Mouse (Mus musculus) limb, embryonic 15.5 days (tissue): ENCODE results near the gene Pik3r5. TPM values are rescaled to one million over a fixed set of nuclear protein-coding genes. Genes with fewer than 3 reads are reported as not detected.

Experiments used
- ATAC-seq: fragments of 200-750 bp; cut with Nextera tagmentation; 2 replicates; pipeline ENCODE4 v1.8.0; 2017; ENCODE audit warnings: low read depth, moderate TSS enrichment; ENCODE audit not compliant: insufficient number of reproducible peaks, low FRiP score, low TSS enrichment
- H3K27ac ChIP-seq: fragments of 300-500 bp; sonication (generic); 2 replicates; pipeline ENCODE4 v1.5.1; 2015; ENCODE audit warnings: moderate library complexity, mild to moderate bottlenecking, inconsistent platforms
- H3K27me3 ChIP-seq: fragments of 300-500 bp; sonication (generic); 2 replicates; pipeline ENCODE4 v1.6.1; 2015; ENCODE audit warnings: inconsistent platforms
- H3K36me3 ChIP-seq: fragments of 300-500 bp; sonication (generic); 2 replicates; pipeline ENCODE4 v1.6.1; 2015; ENCODE audit warnings: inconsistent platforms
- H3K4me1 ChIP-seq: fragments of 300-500 bp; sonication (generic); 2 replicates; pipeline ENCODE4 v1.6.1; 2015; ENCODE audit warnings: inconsistent platforms
- H3K4me2 ChIP-seq: fragments of 300-500 bp; sonication (generic); 2 replicates; pipeline ENCODE4 v1.6.1; 2015; ENCODE audit warnings: mild to moderate bottlenecking, inconsistent platforms
- H3K4me3 ChIP-seq: fragments of 300-500 bp; sonication (generic); 2 replicates; pipeline ENCODE4 v1.5.1; 2015; ENCODE audit warnings: mild to moderate bottlenecking, inconsistent platforms
- H3K9ac ChIP-seq: fragments of 300-500 bp; sonication (generic); 2 replicates; pipeline ENCODE4 v1.6.1; 2015; ENCODE audit warnings: inconsistent platforms
- H3K9me3 ChIP-seq: fragments of 300-500 bp; sonication (generic); 2 replicates; pipeline ENCODE4 v1.6.1; 2016; ENCODE audit warnings: inconsistent platforms
- WGBS: fragments of 180-500 bp; shearing (Covaris S2); methylation state at CpG from one replicate; pipeline ENCODE4 v1.1.7; 2015; 5-methylcytosine and 5-hydroxymethylcytosine counted together
- polyA plus RNA-seq: library from polyadenylated mRNA; unstranded; fragments of >200 nt; fragmentation: Nextera tagmentation; extraction: Ambion mirVana; gene quantifications from 2 replicates; pipeline ENCODE4 v1.2.1, GENCODE M21; 2015

Gene Pik3r5
- polyA plus RNA-seq, 1 experiment from 2014 or later: 0.36 TPM

- WGBS: 80% methylated on average over 11 of the region's 11 CpGs
- H3K4me2 ChIP-seq: no peak overlapping the region
- H3K4me3 ChIP-seq: no peak overlapping the region
- no peaks in the 10 kb centered on the region for H3K9me3 ChIP-seq
- no peak overlapping the region for H3K9ac ChIP-seq
- no peaks in the 10 kb centered on the region for H3K27me3 ChIP-seq
- H3K4me1 ChIP-seq: no peaks in the 10 kb centered on the region
- no peak for ATAC-seq
- no peaks in the 10 kb centered on the region for H3K36me3 ChIP-seq
- no peak overlapping the region for H3K27ac ChIP-seq
These were observed 60.7 kb downstream of the Pik3r5 start for GRCm38 (mm10) chr11:68492592-68492991.

GRCm38 (mm10) chr11:68493760-68494159 lies 61.8 kb downstream of the Pik3r5 start:
- 67% methylated on average over 5 of the region's 5 CpGs for WGBS

GRCm38 (mm10) chr11:68497081-68497480 lies 65.2 kb downstream of the Pik3r5 start:
- H3K4me1 ChIP-seq: peaks cover 3% of the 10 kb centered on the region; the same call in 1 of the 2 replicates
- H3K27ac ChIP-seq: no peak overlapping the region
- H3K36me3 ChIP-seq: no peaks in the 10 kb centered on the region
- no peak overlapping the region for H3K9ac ChIP-seq
- no peak overlapping the region for H3K4me3 ChIP-seq
- no peak for ATAC-seq
- no peaks in the 10 kb centered on the region for H3K9me3 ChIP-seq
- 73% methylated on average over 6 of the region's 6 CpGs for WGBS
- no peaks in the 10 kb centered on the region for H3K27me3 ChIP-seq
- H3K4me2 ChIP-seq: no peak overlapping the region

More at GRCm38 (mm10) chr11:68493760-68494159, 61.8 kb downstream of the Pik3r5 start:
- Histone ChIP-seq H3K27ac (no peak overlapping the region), H3K9ac (no peak overlapping the region), H3K27me3 (no peaks in the 10 kb centered on the region), H3K36me3 (no peaks in the 10 kb centered on the region), H3K4me2 (no peak overlapping the region), H3K4me1 (no peaks in the 10 kb centered on the region), H3K4me3 (no peak overlapping the region), H3K9me3 (no peaks in the 10 kb centered on the region)
- ATAC-seq: no peak

GRCm38 (mm10) chr11:68498517-68498916 lies 66.6 kb downstream of the Pik3r5 start:
- H3K4me2 ChIP-seq: no peak overlapping the region
- no peak overlapping the region for H3K9ac ChIP-seq
- H3K9me3 ChIP-seq: no peaks in the 10 kb centered on the region
- ATAC-seq: no peak
- H3K36me3 ChIP-seq: no peaks in the 10 kb centered on the region
- WGBS: 84% methylated on average over 11 of the region's 11 CpGs
- H3K4me3 ChIP-seq: no peak overlapping the region
- no peaks in the 10 kb centered on the region for H3K27me3 ChIP-seq
- H3K27ac ChIP-seq: no peak overlapping the region
- peaks cover 3% of the 10 kb centered on the region; the same call in 1 of the 2 replicates for H3K4me1 ChIP-seq

- peaks cover 3% of the 10 kb centered on the region; the same call in 1 of the 2 replicates for H3K4me1 ChIP-seq
- H3K4me3 ChIP-seq: no peak overlapping the region
- H3K27ac ChIP-seq: no peak overlapping the region
- no peaks in the 10 kb centered on the region for H3K36me3 ChIP-seq
- no peak for ATAC-seq
- no peak overlapping the region for H3K4me2 ChIP-seq
- 53% methylated on average over 7 of the region's 8 CpGs for WGBS
- H3K9me3 ChIP-seq: no peaks in the 10 kb centered on the region
- no peaks in the 10 kb centered on the region for H3K27me3 ChIP-seq
- H3K9ac ChIP-seq: no peak overlapping the region
These were observed 67.2 kb downstream of the Pik3r5 start for GRCm38 (mm10) chr11:68498999-68499699.

GRCm38 (mm10) chr11:68500949-68501350 lies 69.0 kb downstream of the Pik3r5 start:
- Histone ChIP-seq H3K27ac (no peak overlapping the region), H3K9me3 (no peaks in the 10 kb centered on the region), H3K4me3 (no peak overlapping the region), H3K27me3 (no peaks in the 10 kb centered on the region), H3K4me2 (no peak overlapping the region), H3K36me3 (no peaks in the 10 kb centered on the region), H3K9ac (no peak overlapping the region), H3K4me1 (peaks cover 3% of the 10 kb centered on the region; the same call in 1 of the 2 replicates)
- 65% methylated on average over 14 of the region's 14 CpGs for WGBS
- no peak for ATAC-seq

GRCm38 (mm10) chr11:68502408-68502807 lies 70.5 kb downstream of the Pik3r5 start:
- Histone ChIP-seq H3K36me3 (no peaks in the 10 kb centered on the region), H3K4me3 (no peak overlapping the region), H3K27me3 (no peaks in the 10 kb centered on the region), H3K4me1 (peaks cover 3% of the 10 kb centered on the region; the same call in 1 of the 2 replicates), H3K9me3 (no peaks in the 10 kb centered on the region), H3K4me2 (no peak overlapping the region), H3K27ac (no peak overlapping the region), H3K9ac (no peak overlapping the region)
- ATAC-seq: no peak
- WGBS: 62% methylated on average over 2 of the region's 2 CpGs

GRCm38 (mm10) chr11:68502902-68503629 lies 71.1 kb downstream of the Pik3r5 start, which contains the start of gene Pik3r6:
Gene Pik3r6 (plus strand): TSS chr11:68503019.
- no peak within 1 kb of the TSS for H3K9ac ChIP-seq
- 0 out of 2 replicates have a peak, but pooled peaks have one; percentile 41 for ATAC-seq

GRCm38 (mm10) chr11:68504913-68505312 lies 73.0 kb downstream of the Pik3r5 start:
- Histone ChIP-seq H3K4me3 (no peak overlapping the region), H3K4me2 (no peak overlapping the region), H3K27me3 (no peaks in the 10 kb centered on the region), H3K9me3 (no peaks in the 10 kb centered on the region), H3K4me1 (peaks cover 3% of the 10 kb centered on the region; the same call in 1 of the 2 replicates), H3K9ac (no peak overlapping the region), H3K36me3 (no peaks in the 10 kb centered on the region), H3K27ac (no peak overlapping the region)
- ATAC-seq: no peak
- WGBS: 79% methylated on average over 11 of the region's 11 CpGs

More at GRCm38 (mm10) chr11:68502902-68503629, 71.1 kb downstream of the Pik3r5 start, which contains the start of gene Pik3r6:
- Histone ChIP-seq H3K27ac (no peak within 1 kb of the TSS), H3K36me3 (no peaks in the 10 kb centered on the region), H3K4me3 (peak within 1 kb of the TSS; percentile 14; the same call in 1 of the 2 replicates), H3K4me1 (peaks cover 3% of the 10 kb centered on the region; the same call in 1 of the 2 replicates), H3K27me3 (no peaks in the 10 kb centered on the region), H3K9me3 (no peaks in the 10 kb centered on the region), H3K4me2 (peak within 1 kb of the TSS; percentile 5; the same call in 1 of the 2 replicates)
- WGBS: 78% methylated on average over 8 of the region's 8 CpGs

- Histone ChIP-seq H3K9ac (no peak overlapping the region), H3K27me3 (no peaks in the 10 kb centered on the region), H3K36me3 (no peaks in the 10 kb centered on the region), H3K27ac (no peak overlapping the region), H3K4me2 (no peak overlapping the region), H3K4me1 (no peaks in the 10 kb centered on the region), H3K9me3 (no peaks in the 10 kb centered on the region), H3K4me3 (no peak overlapping the region)
- 85% methylated on average over 7 of the region's 7 CpGs for WGBS
- ATAC-seq: no peak
These were observed 75.3 kb downstream of the Pik3r5 start for GRCm38 (mm10) chr11:68507246-68507645.

GRCm38 (mm10) chr11:68508619-68509018 lies 76.7 kb downstream of the Pik3r5 start:
- Histone ChIP-seq H3K27ac (no peak overlapping the region), H3K4me1 (no peaks in the 10 kb centered on the region), H3K4me2 (no peak overlapping the region), H3K9me3 (no peaks in the 10 kb centered on the region), H3K9ac (no peak overlapping the region), H3K4me3 (no peak overlapping the region), H3K36me3 (no peaks in the 10 kb centered on the region), H3K27me3 (no peaks in the 10 kb centered on the region)
- ATAC-seq: no peak
- WGBS: 58% methylated on average over 5 of the region's 5 CpGs

- H3K4me3 ChIP-seq: no peak overlapping the region
- no peaks in the 10 kb centered on the region for H3K9me3 ChIP-seq
- no peaks in the 10 kb centered on the region for H3K4me1 ChIP-seq
- no peak overlapping the region for H3K27ac ChIP-seq
- no peak overlapping the region for H3K4me2 ChIP-seq
- no peak for ATAC-seq
- no peaks in the 10 kb centered on the region for H3K36me3 ChIP-seq
- no peaks in the 10 kb centered on the region for H3K27me3 ChIP-seq
- H3K9ac ChIP-seq: no peak overlapping the region
- WGBS: 55% methylated on average over 2 of the region's 2 CpGs
These were observed 77.3 kb downstream of the Pik3r5 start for GRCm38 (mm10) chr11:68509194-68509593.
